Mouse (Mus musculus) testis, postnatal 14 days (tissue): ENCODE data around the gene Vcan.
A peak's percentile ranks its signal among the peaks of the same experiment; 100 is the strongest.
"Not testable (repeated sequence)": the region's sequence is repeated elsewhere in the genome, so short reads cannot be mapped to it uniquely, and the experiment has no call there.

Experiments
- DNase-seq: peaks from one replicate; pipeline ENCODE4 v3.0.0; 2021; ENCODE audit warnings: low spot score

Vcan gene

DNA sequence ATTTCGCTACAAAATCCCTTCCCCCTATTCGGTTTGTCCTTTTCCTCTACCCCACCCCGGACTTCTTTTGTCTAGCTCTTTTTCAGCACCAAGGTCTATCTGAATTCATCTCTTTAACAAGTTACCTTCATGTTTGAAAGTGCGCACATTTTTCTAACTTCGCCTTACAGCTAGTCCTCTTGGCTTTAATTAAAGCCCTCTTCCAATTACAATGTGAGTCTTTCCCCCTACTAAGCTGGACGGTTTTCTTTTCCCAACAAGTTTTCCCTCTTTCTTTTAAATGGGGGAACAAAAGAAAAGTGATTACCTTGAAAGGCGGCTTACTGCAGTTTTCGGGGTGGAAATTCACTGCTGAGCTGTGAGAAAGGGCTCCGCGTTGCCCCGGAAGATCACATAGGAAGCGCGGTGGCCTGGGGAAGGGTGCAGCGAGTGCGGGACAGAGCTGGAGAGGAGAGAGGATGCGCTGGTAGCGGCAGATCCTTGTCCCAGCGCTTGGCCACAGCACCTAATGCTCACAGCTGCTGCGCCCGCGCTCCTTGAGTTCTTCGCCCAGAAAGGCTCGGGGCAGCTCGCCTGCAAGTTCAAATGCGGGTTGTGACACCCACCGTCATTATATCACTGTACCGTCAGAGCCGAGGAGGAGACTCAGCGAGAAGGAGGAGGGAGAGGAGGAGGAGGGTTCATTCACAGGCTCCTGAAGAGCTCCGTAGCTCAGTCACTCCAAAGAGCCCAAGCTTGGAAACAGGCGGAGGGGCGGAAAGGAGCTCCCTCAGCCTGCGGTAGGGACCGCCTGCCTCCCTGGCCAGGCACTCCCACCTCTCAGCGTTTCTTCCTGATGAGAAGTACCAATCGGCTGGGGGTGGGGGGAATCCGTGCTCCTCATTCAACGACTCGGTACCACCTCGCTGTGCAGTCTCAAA lies at the start of gene Vcan:
TSS of gene Vcan (minus strand) at position 744 of the 920 bp plus-strand sequence.
- DNase-seq, result peak; percentile 10

GRCm38 (mm10) chr13:89791475-89791874 lies 49.2 kb upstream of the Vcan start:
- DNase-seq, result no peak

DNA sequence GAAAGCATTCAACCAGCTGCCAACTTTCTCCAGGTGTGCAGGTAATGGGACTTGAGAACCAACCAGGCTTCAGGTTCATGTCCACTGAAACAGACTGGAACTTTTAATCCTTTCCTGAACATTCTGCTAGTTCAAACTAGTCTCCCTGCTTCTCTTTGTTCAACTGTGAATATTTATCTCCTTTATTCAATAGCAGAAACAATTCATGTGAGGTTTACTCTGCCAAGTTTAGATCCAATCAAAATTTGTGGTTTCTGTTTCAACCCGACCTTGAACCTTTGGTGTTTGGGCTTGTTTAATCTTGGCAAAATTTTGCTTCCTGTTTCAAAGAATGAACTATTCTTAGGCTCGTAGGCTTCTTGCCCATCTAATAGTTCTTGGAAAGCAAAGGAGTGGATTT lies 40.6 kb upstream of the Vcan start:
- no peak for DNase-seq

- DNase-seq, result no peak
These were observed 38.0 kb upstream of the Vcan start for GRCm38 (mm10) chr13:89780276-89780675.

DNA sequence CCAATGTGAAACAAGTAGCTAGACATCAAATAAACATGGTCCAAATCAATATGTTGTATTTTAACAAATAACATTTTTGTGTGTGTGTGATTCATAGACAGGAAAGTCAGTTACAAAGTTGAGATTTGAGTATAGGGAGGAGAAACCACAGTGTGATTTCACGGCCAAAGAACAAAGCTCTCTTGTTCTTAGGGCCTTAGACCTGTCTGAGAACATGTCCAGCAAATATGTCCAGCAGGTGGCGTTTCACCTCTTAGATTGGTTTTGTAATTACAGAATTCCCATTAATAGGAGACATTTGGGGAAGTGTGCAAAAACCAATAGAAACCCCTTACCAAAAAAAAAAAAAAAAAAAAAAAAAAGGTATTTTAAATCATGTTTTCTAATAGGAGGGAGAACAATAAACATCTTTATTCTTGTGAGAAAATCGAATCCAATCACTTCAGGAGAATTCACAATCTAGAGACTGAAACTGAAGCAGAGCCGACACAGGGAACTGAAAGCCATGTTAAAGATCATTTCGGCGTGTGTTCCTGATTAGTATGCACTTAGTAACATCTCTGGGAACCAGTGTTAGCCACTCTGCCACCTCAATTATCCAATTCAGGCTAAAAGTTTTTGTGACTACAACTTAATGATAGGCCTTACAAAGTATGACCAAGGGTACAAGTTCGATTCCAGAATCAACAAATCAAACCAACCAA lies 37.1 kb upstream of the Vcan start:
- peak; percentile 48 for DNase-seq

- no peak for DNase-seq
These were observed 35.5 kb upstream of the Vcan start for GRCm38 (mm10) chr13:89777764-89778163.

- no peak for DNase-seq
These were observed 34.8 kb upstream of the Vcan start for GRCm38 (mm10) chr13:89777146-89777545.

- DNase-seq, result no peak
These were observed 24.2 kb upstream of the Vcan start for GRCm38 (mm10) chr13:89766551-89766950.

GRCm38 (mm10) chr13:89765966-89766365 lies 23.7 kb upstream of the Vcan start:
- DNase-seq, result no peak

GRCm38 (mm10) chr13:89762339-89762738 lies 20.0 kb upstream of the Vcan start:
- DNase-seq, result no peak

- DNase-seq, result no peak
These were observed 14.0 kb upstream of the Vcan start for GRCm38 (mm10) chr13:89756347-89756746.

DNA sequence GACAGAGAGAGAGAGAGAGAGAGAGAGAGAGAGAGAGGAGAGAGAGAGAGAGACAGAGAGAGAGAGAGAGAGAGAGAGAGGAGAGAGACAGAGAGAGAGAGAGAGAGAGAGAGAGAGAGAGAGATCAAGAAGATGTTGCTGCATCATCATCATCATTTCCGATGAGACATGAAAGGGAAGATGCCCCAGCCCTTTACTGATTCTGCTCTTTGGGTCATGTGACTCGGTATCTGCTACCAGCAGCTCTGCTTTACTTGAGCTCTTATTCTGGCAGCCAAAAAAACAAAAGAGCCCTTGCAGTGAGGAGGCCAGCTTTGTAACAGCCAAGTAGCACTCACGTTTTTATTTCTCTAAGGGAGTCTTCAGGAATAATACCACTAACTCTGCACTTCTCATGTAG lies 8.3 kb upstream of the Vcan start:
- not testable (repeated sequence) for DNase-seq

GRCm38 (mm10) chr13:89743201-89743600 lies 892 bp upstream of the Vcan start:
- no peak for DNase-seq

GRCm38 (mm10) chr13:89742686-89743200 lies 434 bp upstream of the Vcan start:
- DNase-seq, result no peak

- peak; percentile 9 for DNase-seq
These were observed 1.2 kb downstream of the Vcan start for GRCm38 (mm10) chr13:89741116-89741551.

DNA sequence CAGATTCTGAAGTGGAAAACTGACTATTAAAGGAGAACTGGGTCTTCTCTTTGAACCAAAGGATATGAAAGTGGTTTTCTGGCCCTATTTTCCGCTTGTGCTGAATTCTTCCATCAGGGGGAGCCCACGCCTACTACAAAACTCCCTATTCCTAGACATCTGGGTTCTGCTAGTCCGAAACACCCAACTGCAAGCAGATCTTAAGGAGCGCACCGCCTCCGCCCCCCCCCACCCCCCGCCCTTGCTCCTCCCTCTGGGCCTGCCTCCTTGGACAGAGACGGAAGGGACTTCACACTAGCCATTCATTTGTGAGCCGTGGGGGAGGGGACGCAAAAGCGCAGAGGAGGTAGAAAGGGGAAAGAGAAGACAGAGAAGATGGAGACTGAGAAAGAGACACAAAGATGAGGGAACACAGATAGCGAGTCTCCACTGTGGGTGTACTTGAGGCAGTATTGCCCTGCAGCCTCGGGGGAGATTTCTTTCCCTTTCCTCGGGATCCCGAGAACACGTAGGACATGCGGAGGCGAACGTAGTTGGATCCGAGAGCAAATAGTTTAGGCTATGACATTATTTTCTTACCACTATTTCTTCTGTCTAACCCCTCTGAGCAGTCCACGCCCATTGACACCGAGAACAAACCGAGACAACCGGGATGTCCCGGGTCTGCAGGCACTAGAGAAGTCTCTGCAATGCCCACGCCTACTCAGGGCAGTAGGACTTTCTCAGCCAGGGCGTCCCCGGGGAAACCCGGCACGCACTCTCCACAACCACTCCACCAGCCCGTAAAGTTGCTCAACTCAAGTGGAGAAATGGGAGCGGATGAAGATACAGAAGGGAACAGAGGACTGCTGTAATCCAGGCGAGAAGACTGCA lies 1.8 kb downstream of the Vcan start:
- peak; percentile 55 for DNase-seq

DNA sequence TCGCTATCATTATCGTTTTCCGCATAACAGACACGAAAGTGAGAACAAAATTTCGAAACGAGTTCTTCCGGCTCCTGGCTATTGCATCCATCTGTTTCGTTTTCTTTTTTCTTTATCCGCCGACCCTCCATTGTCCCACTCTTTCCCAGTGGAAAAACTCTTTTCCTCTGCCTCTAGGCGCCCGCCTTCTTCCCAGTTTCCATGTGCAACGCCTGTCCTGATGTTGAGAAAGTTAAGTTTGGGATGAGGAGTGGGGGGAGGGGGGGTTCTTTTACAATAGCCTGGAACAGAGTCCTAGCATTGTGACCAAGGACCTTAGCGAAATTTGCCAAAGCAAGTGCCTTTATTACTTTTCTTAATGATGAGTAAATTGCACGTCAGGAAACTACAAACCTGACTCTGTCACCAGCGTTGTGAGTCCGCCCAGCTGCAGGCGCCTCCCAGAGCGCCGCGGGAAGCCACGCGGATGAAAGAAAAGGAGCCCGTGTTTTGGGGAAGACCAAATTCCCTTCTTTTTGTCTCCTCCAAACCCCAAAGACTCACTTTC lies 2.5 kb downstream of the Vcan start:
- DNase-seq, result no peak

- peak; percentile 76 for DNase-seq
These were observed 3.3 kb downstream of the Vcan start for GRCm38 (mm10) chr13:89738776-89739695.

DNA sequence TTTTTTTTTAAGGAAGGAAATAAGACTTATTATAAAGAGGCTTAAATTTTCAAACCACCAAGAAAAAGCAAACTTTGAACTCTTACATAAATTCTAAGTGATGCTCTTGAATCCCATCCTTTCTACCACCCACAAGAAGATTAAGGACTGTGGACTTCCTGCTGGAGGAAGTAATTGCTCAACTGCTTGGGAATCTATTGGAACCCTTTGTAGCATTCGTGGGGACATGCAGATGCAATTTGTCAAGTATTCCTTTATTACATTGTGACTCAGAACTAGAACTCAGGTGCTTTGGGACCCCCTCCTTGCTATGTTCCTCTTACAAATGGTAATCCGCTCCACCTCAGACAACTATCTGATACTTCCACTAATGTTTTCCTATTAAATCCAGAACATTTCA lies 4.0 kb downstream of the Vcan start:
- no peak for DNase-seq

GRCm38 (mm10) chr13:89735111-89735510 lies 7.2 kb downstream of the Vcan start:
- DNase-seq, result no peak

- no peak for DNase-seq
These were observed 15.8 kb downstream of the Vcan start for GRCm38 (mm10) chr13:89726492-89726891.
